Mouse (Mus musculus): ENCODE data around the gene Mmp17.
"Not testable (repeated sequence)": the region's sequence is repeated elsewhere in the genome, so short reads cannot be mapped to it uniquely, and the experiment has no call there.

Mmp17 gene

GRCm38 (mm10) chr5:129590915-129591314 is 6.9 kb downstream of the Mmp17 start:
- DNase-seq (ENCODE audit: low spot score in 2 of 2), result no peak

- peak in 1 of 2 experiments; percentile 82 for DNase-seq (ENCODE audit: low spot score in 2 of 2)
These were observed 10.4 kb downstream of the Mmp17 start for GRCm38 (mm10) chr5:129594116-129595114.

GRCm38 (mm10) chr5:129602071-129602487 is 18.1 kb downstream of the Mmp17 start:
- DNase-seq (ENCODE audit: low spot score in 2 of 2), result no peak

DNA sequence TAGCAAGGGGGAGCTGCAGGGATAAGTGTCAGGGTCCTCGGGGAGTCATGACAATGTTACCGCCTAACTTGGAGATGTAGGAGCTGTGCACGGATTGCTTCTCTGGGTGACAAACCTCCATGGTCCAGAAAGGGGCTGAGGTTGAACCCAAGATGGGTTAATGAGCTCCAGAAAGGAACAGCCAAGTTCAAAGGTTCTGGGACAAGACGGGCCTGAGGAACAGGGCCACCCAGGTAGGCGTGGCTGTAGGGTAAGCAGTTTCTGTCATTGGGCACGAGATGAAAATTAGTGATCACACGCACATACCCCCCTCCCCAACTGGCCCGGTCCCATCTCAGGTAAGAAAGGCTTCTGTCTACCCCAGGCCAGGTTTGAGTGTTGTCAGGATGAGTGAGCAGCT is 23.5 kb downstream of the Mmp17 start:
- DNase-seq (ENCODE audit: low spot score in 2 of 2), result no peak

- peak; percentile 54 to 74 for DNase-seq (ENCODE audit: low spot score in 2 of 2)
These were observed 27.1 kb downstream of the Mmp17 start for GRCm38 (mm10) chr5:129611060-129611459.

DNA sequence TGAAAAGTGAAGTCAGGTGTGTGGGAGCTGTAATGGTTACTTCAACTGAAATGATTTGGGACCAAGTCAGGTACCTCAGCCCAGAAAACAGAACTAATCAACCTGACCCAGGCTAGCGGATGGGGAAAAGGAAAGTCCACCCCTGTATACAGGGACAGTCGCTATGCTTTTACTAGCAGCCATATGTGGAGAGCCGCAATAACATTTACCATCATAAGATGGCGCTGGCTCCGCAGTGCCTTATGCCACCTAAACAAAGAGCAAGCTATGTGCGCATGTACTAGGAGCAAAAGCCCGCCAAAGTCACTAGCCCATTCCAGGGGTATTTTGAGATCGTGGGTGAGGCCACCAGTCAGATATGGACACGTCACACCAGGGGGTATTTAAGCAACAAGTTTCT is 36.6 kb downstream of the Mmp17 start:
- DNase-seq (ENCODE audit: low spot score in 2 of 2), result not testable (repeated sequence)

- DNase-seq (ENCODE audit: low spot score in 2 of 2), result no peak
These were observed 37.4 kb downstream of the Mmp17 start for GRCm38 (mm10) chr5:129621361-129621760.

GRCm38 (mm10) chr5:129626099-129626498 is 42.1 kb downstream of the Mmp17 start:
- DNase-seq (ENCODE audit: low spot score in 2 of 2), result no peak

DNA sequence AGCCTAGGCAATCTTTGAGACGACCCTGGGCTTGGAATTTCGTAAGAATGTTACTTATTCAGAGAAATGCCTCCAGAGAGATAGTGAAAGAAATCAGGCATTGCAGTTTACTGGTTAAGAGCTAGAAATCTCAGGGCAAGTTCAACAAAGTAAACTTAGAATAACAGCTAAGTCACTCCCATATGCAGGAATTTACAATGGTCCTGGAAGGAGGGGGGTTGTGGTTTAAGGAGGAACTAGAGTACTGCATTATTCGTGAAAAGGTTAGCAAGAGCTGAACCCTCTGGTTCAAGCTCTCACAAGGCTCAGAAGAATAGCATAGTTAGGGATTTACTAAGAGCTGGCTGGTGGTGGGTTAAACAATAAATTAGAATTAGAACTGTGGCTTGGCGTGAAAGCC is 42.6 kb downstream of the Mmp17 start:
- not testable (repeated sequence) for DNase-seq (ENCODE audit: low spot score in 2 of 2)

DNA sequence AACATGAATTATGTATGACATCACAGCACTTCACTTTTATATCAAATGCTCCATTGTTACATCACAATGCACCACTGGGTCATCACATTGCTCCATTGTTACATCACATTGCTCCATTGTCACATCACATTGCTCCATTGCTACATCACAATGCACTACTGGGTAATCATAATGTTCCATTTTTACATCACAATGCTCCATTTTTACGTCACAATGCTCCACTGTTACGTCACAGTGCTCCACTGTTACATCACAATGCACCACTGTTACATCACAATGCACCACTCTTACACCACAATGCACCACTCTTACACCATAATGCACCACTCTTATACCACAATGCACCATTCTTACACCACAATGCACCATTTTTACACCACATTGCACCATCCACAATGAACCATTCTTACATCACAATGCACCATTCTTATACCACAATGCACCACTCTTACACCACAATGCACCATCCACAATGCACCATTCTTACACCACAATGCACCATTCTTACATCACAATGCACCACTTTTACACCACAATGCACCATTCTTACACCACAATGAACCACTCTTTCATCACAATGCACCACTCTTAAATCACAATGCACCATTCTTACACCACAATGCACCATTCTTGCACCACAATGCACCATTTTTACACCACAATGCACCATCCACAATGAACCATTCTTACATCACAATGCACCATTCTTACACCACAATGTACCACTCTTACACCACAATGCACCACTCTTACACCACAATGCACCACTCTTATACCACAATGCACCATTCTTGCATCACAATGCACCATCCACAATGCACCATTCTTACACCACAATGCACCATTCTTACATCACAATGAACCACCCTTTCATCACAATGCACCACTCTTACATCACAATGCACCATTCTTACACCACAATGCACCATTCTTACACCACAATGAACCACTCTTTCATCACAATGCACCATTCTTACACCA is 48.6 kb downstream of the Mmp17 start:
- DNase-seq (ENCODE audit: low spot score in 2 of 2), result not testable (repeated sequence)

- DNase-seq (ENCODE audit: low spot score in 2 of 2), result no peak
These were observed 66.9 kb downstream of the Mmp17 start for GRCm38 (mm10) chr5:129650858-129651257.

- no peak for DNase-seq (ENCODE audit: low spot score in 2 of 2)
These were observed 73.0 kb downstream of the Mmp17 start for GRCm38 (mm10) chr5:129657016-129657415.

DNA sequence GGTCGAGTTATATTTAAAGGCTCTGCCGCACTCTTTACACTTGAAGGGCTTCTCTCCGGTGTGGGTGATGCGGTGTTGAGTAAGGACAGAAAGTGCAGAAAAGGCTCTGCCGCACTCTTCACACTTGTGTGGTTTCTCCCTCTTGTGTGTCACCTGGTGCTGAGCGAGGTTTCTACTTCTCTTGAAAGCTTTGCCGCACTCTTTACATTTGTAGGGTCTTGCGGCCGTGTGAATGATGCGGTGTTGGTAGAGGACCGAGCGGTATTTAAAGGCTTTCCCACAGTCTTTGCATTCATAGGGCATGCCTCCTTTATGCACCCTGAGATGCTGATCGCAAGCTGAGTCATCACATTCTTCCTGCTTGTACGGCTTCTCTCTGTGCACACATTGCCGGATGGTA is 74.0 kb downstream of the Mmp17 start:
- no peak for DNase-seq (ENCODE audit: low spot score in 2 of 2)

Measured in frontal cortex, postnatal 14 days (tissue).